Mouse (Mus musculus): ENCODE measurements around the gene Zbed3. TPM values are rescaled to one million over a fixed set of nuclear protein-coding genes. Genes with fewer than 3 reads are reported as not detected.

Zbed3 gene
- total and polyA plus RNA-seq, 2 experiments from 2014 or later: 26.7 to 32.1 TPM

- H3K4me2 ChIP-seq (ENCODE audit: low read depth, low read length): no peak overlapping the region
- H3K4me1 ChIP-seq (ENCODE audit: control insufficient read depth, insufficient read depth): no peaks in the 10 kb centered on the region
- H3K27me3 ChIP-seq (ENCODE audit: control insufficient read depth, insufficient read depth, low read length): no peaks in the 10 kb centered on the region
- no peaks in the 10 kb centered on the region for H3K9me3 ChIP-seq (replicated peaks; ENCODE audit: control insufficient read depth, low read length)
- H3K27ac ChIP-seq (ENCODE audit: low read depth): no peak overlapping the region
- ATAC-seq (ENCODE audit: insufficient read depth, low read depth) (no peak), DNase-seq (ENCODE audit: low spot score) (no peak)
- no peak overlapping the region for H3K9ac ChIP-seq (replicated peaks; ENCODE audit: low read depth, low read length)
- no peak overlapping the region for H3K4me3 ChIP-seq (ENCODE audit: low read depth, low read length)
- TF ChIP-seq CTCF (IDR thresholded peaks at IDR 0.05; ENCODE audit: low read depth) (no peak), EP300 (IDR thresholded peaks at IDR 0.05; ENCODE audit: low read depth) (no peak)
- WGBS: 84% methylated on average over 4 of the region's 4 CpGs
- H3K36me3 ChIP-seq (replicated peaks; ENCODE audit: control insufficient read depth, insufficient read depth, low read length): no peaks in the 10 kb centered on the region
Observed at GRCm38 (mm10) chr13:95291983-95292382, 31.4 kb upstream of the Zbed3 start.

DNA sequence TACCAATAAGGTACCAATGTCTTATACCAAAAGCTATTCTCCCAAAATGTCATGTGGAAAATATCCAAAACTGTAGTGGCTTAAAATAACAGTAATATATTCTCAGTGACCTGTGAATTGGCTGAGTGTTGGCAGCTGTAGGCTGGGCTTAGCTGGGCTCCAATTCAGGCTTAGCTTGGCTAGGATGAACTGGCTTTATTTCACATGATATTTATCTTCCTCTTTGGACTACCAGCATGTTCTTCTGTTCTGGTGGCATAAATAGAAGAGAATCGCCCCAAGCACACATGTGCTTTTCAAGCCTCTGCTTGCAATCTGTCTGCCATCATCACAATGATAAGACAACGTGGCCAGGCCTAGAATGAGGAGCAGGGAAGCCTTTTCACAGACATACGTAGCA lies 23.5 kb upstream of the Zbed3 start:
- TF ChIP-seq CTCF (IDR thresholded peaks at IDR 0.05; ENCODE audit: low read depth) (no peak), EP300 (IDR thresholded peaks at IDR 0.05; ENCODE audit: low read depth) (no peak)
- Histone ChIP-seq H3K27ac (ENCODE audit: low read depth) (no peak overlapping the region), H3K9ac (replicated peaks; ENCODE audit: low read depth, low read length) (no peak overlapping the region), H3K4me3 (ENCODE audit: low read depth, low read length) (no peak overlapping the region), H3K4me1 (ENCODE audit: control insufficient read depth, insufficient read depth) (no peaks in the 10 kb centered on the region), H3K4me2 (ENCODE audit: low read depth, low read length) (no peak overlapping the region), H3K36me3 (replicated peaks; ENCODE audit: control insufficient read depth, insufficient read depth, low read length) (no peaks in the 10 kb centered on the region), H3K27me3 (ENCODE audit: control insufficient read depth, insufficient read depth, low read length) (no peaks in the 10 kb centered on the region), H3K9me3 (replicated peaks; ENCODE audit: control insufficient read depth, low read length) (no peaks in the 10 kb centered on the region; the same call in 1 of the 2 replicates)
- no peak for ATAC-seq (ENCODE audit: insufficient read depth, low read depth)
- DNase-seq (ENCODE audit: low spot score): no peak
- WGBS: 48% methylated on average over 3 of the region's 3 CpGs

- H3K4me2 ChIP-seq (ENCODE audit: low read depth, low read length): no peak overlapping the region
- 60% methylated on average over 4 of the region's 4 CpGs for WGBS
- DNase-seq (ENCODE audit: low spot score): no peak
- no peaks in the 10 kb centered on the region for H3K4me1 ChIP-seq (ENCODE audit: control insufficient read depth, insufficient read depth)
- H3K9me3 ChIP-seq (replicated peaks; ENCODE audit: control insufficient read depth, low read length): no peaks in the 10 kb centered on the region; the same call in 1 of the 2 replicates
- ATAC-seq (ENCODE audit: insufficient read depth, low read depth): no peak
- no peaks in the 10 kb centered on the region for H3K36me3 ChIP-seq (replicated peaks; ENCODE audit: control insufficient read depth, insufficient read depth, low read length)
- no peaks in the 10 kb centered on the region for H3K27me3 ChIP-seq (ENCODE audit: control insufficient read depth, insufficient read depth, low read length)
- H3K4me3 ChIP-seq (ENCODE audit: low read depth, low read length): no peak overlapping the region
- TF ChIP-seq CTCF (IDR thresholded peaks at IDR 0.05; ENCODE audit: low read depth) (no peak), EP300 (IDR thresholded peaks at IDR 0.05; ENCODE audit: low read depth) (no peak)
- H3K9ac ChIP-seq (replicated peaks; ENCODE audit: low read depth, low read length): no peak overlapping the region
- H3K27ac ChIP-seq (ENCODE audit: low read depth): no peak overlapping the region
Observed at GRCm38 (mm10) chr13:95306596-95306995, 16.8 kb upstream of the Zbed3 start.

DNA sequence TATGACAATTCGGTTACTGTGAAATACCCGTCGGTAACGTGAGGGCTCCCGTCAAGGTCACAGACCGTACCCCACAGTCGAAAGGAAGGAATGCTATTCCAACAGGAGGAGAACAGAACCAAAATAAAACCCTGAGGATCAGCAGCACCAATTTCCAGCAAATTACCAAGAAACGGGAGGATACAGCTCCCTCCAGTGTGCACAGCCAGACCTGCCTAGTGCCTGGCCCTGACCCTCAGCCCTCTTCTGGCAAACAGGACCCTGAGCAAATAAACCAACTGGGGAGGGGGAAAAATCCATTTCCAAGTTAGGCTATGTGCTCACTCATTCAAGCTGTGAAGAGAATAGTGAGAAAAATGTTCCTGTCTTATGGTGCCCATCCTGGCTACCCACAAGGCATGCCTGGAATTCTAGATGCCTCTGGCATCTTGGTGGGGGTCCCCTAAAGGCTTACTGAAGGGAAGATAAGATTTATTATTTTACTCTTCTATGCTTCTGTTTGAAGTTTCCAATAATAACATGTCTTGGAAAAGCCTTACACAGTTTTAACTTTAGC lies 16.2 kb upstream of the Zbed3 start:
- Histone ChIP-seq H3K4me3 (ENCODE audit: low read depth, low read length) (no peak overlapping the region), H3K27me3 (ENCODE audit: control insufficient read depth, insufficient read depth, low read length) (no peaks in the 10 kb centered on the region), H3K4me2 (ENCODE audit: low read depth, low read length) (no peak overlapping the region), H3K36me3 (replicated peaks; ENCODE audit: control insufficient read depth, insufficient read depth, low read length) (no peaks in the 10 kb centered on the region), H3K9me3 (replicated peaks; ENCODE audit: control insufficient read depth, low read length) (no peaks in the 10 kb centered on the region; the same call in 1 of the 2 replicates), H3K27ac (ENCODE audit: low read depth) (no peak overlapping the region), H3K4me1 (ENCODE audit: control insufficient read depth, insufficient read depth) (no peaks in the 10 kb centered on the region), H3K9ac (replicated peaks; ENCODE audit: low read depth, low read length) (no peak overlapping the region)
- no peak for ATAC-seq (ENCODE audit: insufficient read depth, low read depth)
- WGBS: 53% methylated on average over 8 of the region's 8 CpGs
- TF ChIP-seq CTCF (IDR thresholded peaks at IDR 0.05; ENCODE audit: low read depth): no peak
- no peak for TF ChIP-seq EP300 (IDR thresholded peaks at IDR 0.05; ENCODE audit: low read depth)
- DNase-seq (ENCODE audit: low spot score): no peak

- no peak overlapping the region for H3K9ac ChIP-seq (replicated peaks; ENCODE audit: low read depth, low read length)
- ATAC-seq (ENCODE audit: insufficient read depth, low read depth): no peak
- H3K4me3 ChIP-seq (ENCODE audit: low read depth, low read length): no peak overlapping the region
- TF ChIP-seq CTCF (IDR thresholded peaks at IDR 0.05; ENCODE audit: low read depth) (no peak), EP300 (IDR thresholded peaks at IDR 0.05; ENCODE audit: low read depth) (no peak)
- no peaks in the 10 kb centered on the region for H3K9me3 ChIP-seq (replicated peaks; ENCODE audit: control insufficient read depth, low read length)
- no peak overlapping the region for H3K4me2 ChIP-seq (ENCODE audit: low read depth, low read length)
- DNase-seq (ENCODE audit: low spot score): no peak
- no peaks in the 10 kb centered on the region for H3K27me3 ChIP-seq (ENCODE audit: control insufficient read depth, insufficient read depth, low read length)
- H3K36me3 ChIP-seq (replicated peaks; ENCODE audit: control insufficient read depth, insufficient read depth, low read length): no peaks in the 10 kb centered on the region
- 74% methylated on average over 6 of the region's 6 CpGs for WGBS
- H3K4me1 ChIP-seq (ENCODE audit: control insufficient read depth, insufficient read depth): no peaks in the 10 kb centered on the region
- H3K27ac ChIP-seq (ENCODE audit: low read depth): no peak overlapping the region
Observed at GRCm38 (mm10) chr13:95312016-95312415, 11.4 kb upstream of the Zbed3 start.

GRCm38 (mm10) chr13:95319153-95319552 lies 4.3 kb upstream of the Zbed3 start:
- Histone ChIP-seq H3K4me2 (ENCODE audit: low read depth, low read length) (no peak overlapping the region), H3K27me3 (ENCODE audit: control insufficient read depth, insufficient read depth, low read length) (no peaks in the 10 kb centered on the region), H3K9me3 (replicated peaks; ENCODE audit: control insufficient read depth, low read length) (no peaks in the 10 kb centered on the region), H3K4me3 (ENCODE audit: low read depth, low read length) (no peak overlapping the region), H3K4me1 (ENCODE audit: control insufficient read depth, insufficient read depth) (no peaks in the 10 kb centered on the region), H3K36me3 (replicated peaks; ENCODE audit: control insufficient read depth, insufficient read depth, low read length) (no peaks in the 10 kb centered on the region), H3K9ac (replicated peaks; ENCODE audit: low read depth, low read length) (no peak overlapping the region), H3K27ac (ENCODE audit: low read depth) (no peak overlapping the region)
- TF ChIP-seq CTCF (IDR thresholded peaks at IDR 0.05; ENCODE audit: low read depth) (no peak), EP300 (IDR thresholded peaks at IDR 0.05; ENCODE audit: low read depth) (no peak)
- ATAC-seq (ENCODE audit: insufficient read depth, low read depth): no peak
- WGBS: 50% methylated on average over 6 of the region's 6 CpGs
- no peak for DNase-seq (ENCODE audit: low spot score)

Data from heart, postnatal 0 days (tissue).